Mouse (Mus musculus) adrenal gland, adult 8-10 months (tissue): Measurements from ENCODE around the gene Podn. TPM values are rescaled to one million over a fixed set of nuclear protein-coding genes. Genes with fewer than 3 reads are reported as not detected.

ENCODE experiments used
- DNase-seq: peaks from one replicate; pipeline ENCODE4 v3.0.0; 2022
- total RNA-seq, 4 experiments: library from RNA; stranded (reverse); gene quantifications; 2 replicates each; pipeline ENCODE4 v1.2.4; 2022

Podn gene
- total RNA-seq, 4 experiments from 2014 or later: 7.6 to 17.0 (median 11.0) TPM

DNA sequence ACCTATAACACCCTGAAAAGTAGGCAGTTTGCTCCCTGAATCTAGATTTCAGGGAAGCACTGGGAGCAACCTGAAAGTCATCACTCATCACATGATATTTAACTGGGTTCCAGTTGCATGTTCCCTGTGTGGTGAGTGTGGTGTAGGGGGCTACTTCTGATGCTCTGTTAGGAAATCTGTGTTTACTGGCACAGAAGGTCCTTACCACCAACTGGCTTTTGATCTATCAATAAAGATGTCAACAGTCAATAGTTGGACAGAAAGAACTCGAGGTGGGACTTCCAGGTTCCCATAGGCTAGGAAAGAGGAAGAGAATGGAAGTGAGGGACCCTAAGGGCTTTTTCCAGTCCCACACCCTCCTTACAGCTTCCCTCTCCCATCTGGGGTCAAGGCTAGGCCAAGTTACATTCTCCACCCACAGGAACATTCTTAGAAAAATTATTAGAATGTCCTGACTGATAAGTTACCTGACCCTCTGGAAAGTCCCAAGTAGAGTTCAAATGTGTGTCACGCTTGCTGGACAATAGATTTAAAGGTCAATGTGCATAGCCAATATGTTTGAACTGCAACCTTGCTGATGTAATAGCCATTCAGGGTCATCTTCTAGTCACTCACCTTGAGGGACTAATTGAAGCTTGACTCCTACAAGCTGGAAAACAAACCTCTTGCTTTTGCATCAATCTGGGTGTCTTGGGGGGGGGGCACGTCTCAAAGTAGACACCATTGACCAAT is 18.9 kb downstream of the Podn start:
- no peak for DNase-seq

DNA sequence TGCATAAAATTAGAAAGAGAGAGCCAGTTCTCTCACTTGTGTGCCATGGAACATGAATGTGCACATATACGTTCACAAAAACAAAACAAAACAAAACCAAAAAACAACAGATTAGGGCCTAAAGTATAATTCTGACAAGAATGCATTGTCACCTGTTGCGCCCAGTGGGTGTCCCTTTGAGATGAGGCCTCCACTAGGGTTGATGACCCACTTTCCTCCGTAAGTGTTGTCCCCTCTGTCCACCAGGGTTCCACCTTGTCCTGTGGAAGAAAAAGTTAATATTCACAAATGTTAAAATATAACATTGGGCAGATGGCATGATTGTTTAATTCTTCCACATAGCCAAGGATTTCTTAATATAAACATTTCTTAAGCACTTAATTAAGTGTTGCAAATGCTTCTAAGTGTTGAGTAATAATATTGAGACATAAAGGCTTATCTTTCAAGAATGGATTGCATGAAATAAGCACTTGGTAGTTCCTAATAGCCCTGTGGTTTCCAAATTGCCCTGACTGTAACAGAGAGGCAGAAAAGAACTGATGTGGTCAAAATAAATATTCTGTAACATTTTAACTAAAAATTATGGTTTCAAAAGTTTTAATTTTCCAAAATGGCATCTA is 21.9 kb downstream of the Podn start:
- no peak for DNase-seq

DNA sequence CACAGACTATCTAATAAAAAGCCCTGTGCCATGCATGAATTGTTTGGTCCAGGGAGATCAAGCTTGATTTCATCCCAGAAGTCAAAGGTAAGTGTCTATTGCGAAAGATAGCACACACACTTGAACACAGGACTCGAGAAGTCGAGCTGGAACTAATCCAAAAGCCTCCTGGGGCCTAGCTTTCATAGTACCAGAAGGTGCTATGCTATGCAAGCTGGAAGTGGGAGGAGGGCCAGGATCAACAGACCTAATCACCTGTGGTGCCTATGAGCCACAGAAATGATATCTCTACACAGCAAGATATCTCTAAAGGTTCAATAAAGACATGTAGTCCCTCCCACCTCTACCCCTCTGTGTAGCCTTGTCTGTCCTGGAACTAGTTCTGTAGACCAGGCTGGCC is 24.2 kb downstream of the Podn start:
- no peak for DNase-seq

DNA sequence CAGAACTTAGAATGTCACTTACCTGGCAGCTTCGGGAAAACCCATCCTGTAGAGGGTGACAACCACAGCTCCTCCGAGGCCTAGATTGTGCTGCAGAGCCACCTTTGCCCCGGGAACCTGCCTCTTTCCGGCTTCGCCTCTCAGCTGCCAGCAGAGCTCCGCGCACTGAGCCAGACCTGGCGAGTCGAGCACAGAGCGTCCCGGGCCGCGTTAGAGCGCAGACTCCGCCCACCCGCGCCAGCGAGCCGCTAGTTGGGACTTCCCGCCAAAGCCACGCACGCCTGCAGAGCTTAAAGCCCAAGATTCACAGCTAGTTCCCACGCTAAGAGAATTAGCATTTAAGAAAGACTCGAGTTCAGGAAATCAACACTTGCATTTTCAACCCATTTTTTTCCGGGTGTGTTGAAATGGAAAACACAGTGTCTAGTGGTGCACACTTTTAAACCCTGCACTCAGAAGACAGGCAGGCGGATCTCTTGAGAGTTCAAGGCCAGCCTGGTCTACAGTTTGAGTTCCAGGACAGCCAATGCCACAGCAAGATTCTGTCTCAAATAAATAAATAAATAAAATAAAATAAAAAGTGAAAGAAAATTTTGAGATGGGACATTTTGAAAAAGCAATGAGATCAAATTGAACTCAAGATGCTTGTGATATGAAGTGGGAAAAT is 24.9 kb downstream of the Podn start:
- peak; percentile 93 for DNase-seq

DNA sequence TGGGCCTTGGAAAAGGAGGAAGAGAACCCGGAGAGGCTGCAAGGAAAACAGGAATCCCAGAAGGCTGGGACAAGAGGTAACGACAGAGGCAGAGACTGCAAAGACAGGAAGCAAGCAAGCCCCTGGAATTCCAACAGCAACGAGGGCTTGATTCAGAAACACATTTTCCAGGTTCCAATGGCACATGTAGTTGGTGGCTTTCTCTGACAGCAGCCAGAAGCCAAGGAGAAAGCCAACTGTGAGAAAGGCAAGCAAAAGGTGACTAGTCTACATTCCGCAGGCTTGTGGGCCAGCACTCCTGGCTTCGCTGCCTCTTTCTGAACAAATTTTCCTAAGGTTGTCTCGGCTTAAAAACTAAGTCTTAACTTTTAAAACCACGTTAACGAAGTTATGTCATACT is 25.5 kb downstream of the Podn start:
- no peak for DNase-seq

DNA sequence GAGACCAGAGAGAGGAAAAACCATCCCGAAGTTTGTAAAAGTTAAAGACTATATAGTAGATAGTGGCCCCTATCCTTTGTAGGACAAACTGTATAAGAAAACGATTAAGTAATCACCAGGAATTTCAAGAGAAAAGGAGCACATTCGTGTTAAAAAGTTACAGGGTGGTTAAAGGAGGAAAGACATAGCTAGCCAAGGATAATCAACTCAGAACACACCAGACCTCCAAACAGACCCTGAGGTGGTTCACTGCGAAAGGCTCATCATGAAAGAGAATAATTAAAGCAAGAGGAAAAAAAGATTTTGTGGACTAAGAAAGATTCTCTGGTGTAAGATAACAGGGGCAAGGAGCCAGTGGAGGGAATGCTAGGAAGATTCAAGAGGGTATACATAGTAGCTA is 26.0 kb downstream of the Podn start:
- DNase-seq: no peak

DNA sequence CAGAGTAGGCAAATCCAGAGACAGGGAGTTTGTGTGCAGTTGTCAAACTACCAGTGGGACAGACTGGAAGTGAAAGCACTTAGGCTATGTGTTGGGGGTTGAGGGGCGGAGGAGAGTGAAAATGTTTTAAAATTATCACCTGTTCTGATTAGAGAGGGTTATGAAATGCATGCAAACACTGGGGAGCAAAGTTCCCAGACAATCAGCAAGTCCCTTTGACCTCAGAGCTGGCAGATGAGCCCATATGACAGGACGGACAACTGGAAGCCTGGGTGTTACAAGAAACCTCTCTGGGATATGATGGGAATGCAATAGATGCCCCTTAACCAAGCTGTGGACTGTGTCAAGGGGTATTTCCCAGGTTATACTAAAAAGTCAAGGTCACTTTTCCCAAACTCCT is 28.2 kb downstream of the Podn start:
- DNase-seq: no peak

DNA sequence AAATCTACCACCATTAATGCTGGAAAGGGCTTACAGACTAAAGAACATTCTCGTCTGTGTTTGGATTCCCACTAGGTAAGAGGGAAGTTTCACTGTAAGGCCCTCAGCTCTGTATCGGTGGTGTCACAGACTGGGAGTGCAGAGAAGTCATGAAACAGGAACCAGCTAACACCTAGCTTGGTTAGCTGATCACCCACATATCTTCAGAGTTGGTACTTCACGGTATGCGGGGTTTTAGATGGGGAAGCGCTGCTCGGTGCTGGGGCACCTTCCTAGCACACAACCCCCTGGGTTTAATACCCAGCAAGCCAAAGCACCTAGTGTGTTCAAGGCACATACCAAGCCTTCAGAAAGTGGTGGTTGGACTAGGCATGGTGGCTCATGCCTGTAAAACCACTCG is 29.0 kb downstream of the Podn start:
- DNase-seq: no peak

DNA sequence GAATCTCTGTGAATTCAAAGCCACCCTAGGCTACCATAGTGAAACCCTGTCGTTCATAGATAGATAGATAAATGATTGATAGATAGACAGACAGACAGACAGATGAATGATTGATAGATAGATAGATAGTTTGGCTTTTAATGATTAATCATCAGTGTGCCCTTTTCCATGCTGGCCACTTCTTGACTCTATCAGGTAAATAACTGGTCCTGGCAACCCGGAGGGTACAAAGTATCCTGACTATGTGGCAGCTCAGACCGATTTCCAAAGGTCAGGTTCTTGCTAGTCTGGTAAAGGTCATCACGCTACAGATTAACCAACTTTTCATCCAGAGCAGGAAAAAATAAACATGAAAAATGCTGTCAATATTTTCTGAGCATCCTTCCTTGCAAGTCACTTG is 29.7 kb downstream of the Podn start:
- DNase-seq: no peak

DNA sequence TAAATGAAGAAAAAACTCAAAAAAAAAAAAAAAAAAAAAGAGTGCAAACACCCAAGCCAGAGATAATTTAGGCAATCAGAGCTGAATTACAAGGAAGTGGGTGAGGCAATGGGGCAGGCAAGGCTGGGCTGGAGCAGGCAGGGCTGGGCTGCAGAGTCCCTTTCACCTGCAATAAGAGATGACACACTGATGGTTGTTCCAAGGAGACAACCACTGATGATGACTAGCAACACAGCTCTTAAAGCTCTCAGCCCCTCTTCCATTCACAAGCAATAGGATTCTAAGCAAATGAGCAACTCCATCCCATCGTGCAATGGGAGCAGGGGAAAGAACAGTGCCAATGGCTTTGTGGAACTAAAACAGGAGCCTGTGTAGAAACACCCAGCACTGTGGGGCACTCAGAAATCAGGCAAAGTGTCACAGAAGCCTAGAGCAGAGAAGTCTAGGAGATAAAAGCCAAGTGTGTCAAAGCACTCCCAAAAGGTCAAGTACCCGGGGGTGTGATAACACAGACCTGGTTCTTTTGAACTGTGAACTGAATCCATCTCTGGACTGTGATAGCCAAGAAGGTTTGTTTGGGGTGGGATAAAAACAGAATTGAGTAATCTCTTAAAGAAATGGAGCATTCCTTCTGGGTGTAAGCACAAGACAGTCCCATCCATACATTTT is 30.9 kb downstream of the Podn start:
- DNase-seq: no peak

DNA sequence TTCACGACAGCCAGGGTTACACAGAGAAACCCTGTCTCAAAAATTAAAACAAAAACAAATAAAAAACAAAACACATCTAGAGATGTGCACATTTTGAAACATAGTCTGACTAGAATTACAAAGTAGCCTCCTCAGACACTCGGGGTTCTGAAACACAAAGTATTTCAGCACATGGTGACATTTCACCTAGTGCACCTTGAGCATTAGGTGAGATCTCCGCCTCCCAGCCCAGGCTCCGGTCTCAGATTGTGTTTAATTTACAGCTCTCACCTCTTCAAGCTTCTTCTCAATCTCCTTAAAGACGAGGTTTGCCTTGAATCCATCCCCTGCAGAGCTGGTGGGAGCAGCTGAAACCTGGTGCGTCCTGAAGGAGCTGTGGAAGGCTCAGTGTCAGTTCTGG is 32.6 kb downstream of the Podn start:
- no peak for DNase-seq

DNA sequence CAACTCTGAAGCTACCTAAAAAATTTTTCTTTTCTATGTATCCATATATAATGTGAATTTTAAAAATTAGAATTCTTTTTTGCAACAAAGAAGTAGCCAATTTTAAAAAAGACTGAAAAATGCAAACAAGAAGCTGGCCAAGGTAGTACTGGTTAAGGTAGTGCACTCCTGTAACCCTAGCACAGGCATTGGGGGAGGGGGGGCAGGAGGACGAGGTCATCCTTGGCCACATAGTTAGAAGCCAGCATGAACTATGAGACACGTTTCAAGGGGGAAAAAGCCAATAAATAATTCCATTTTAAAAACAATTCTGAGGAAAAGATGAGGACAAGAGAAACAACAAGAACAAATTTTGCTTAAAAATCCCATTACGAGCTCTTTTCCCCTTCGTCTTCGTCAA is 33.7 kb downstream of the Podn start:
- DNase-seq: no peak

DNA sequence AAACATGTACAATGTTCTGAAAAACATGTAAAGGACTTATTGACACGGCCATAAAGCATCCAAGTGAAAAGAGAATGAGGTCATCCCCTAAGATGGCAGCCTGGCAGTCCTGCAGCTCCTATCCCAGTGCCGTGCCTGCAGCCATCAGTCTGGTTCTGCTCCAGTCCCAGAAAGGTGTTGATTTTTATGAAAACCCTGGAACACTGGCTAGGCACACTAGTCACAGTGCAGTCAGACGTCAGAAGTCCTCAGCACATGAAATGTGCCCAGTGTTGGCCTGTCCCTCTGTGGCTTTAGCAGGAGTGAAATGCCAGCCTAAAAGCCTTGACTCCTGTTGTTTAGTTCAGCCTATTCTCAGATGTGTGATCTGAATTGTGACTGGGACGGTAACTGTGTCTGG is 35.5 kb downstream of the Podn start:
- no peak for DNase-seq

DNA sequence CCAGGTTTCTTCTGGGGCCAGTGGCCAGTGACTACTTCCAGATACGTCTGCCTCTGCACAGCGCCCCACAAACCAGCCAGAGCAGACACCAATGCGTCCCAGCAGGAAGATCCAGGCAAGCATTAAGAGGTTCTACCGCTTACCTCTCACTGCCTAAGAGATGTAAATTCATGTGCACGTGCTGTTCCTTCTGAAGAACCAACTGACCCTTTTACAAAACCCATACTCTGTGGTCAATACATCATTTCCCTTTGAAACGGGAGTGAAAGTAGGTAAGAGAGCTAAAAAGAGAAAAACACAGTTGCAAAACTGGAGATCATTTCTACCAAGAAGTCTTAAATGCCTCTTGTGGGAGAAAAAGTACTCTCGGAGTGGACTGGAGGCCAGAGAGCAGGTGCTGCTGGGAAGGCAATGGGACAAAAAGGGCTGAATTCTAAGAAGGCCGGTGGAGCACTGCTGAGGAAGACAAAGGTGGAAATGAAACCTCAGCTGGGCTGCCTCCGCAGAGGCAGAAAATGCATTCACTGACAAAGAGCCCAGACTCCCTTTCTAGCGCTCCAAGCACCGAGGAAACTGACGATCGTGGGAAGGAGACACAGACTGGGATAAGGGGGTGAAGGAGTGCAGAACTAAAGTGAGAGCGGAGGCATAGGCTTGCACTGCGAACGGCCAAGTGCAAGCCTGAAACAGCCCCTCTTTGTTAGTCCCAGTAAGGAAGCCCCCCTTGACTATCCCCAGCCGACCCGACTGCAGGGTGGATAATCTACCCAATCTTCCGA is 36.5 kb downstream of the Podn start:
- no peak for DNase-seq

DNA sequence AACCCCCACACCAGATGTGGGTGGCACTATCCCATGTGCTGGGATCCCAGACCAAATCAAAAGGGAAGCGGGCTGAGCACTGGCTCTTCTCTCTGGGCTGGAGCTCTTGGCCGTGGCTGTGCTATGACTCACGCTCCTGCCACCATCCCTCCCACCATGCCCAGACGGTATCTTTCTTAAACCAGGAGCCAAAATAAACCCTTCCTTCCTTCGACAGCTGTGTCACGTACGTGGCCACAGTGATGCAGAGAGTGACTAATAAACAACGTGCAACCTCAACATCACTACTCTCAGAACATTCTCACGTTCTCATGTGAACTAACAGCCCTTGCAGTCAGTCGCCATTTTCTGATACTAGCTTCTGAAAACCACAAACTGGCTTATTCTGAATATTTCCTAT is 38.1 kb downstream of the Podn start:
- DNase-seq: peak; percentile 47

DNA sequence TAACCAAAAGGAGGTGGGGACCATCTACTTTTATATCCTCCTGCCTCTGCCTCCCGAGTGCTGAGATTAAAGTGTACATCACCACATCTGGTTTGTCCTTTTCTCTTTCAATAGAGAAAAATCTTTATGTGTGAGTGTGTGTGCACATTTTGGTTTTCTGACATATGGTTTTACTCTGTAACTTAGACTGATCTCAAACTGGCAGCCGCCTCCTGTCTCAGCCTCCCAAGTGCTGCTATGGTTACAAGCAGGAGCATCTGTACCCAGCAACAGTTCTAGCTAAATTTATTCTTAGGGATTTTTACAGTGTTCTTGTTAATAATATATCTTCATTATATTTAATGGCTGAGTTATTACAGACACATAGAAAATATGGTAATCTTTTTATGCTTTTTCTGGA is 39.0 kb downstream of the Podn start:
- DNase-seq: no peak

DNA sequence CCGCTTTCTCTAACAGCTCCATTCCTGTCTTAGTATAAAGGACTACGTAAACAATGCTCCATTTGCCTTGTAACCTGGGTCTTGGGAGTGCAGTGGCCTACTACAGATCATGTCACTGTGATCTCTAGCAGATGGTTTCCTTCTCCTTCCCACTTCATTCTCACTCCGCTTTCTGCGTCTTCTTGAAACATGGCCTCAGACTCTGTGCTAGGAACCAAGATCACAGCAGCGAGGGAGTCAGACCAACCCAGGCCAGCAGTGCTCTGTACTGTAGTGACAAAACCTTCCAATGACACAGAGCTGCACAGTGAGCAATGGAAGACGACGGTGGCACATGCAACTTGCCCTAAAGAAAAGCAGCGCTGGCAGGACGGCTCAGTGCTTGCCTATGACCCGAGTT is 40.4 kb downstream of the Podn start:
- no peak for DNase-seq

DNA sequence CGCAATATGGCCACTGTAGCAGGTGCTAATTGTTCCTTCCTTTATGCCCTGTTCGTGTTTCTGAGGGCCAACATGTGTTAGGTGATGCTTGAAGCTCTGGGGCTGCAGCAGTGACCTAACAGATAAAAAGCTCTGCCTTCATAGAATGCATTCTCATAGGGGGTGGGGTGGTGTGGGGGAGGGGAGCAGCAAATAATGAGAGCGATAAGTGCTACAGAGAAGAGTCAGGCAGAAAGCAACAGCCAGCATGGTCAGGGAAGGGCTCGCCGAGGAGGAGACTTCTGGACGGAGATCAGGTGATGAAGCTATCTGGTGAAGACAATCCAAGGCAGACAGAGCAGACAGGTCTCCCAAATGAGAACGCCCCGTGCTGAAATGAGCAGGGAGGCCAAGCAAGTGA is 43.6 kb downstream of the Podn start:
- DNase-seq: no peak

DNA sequence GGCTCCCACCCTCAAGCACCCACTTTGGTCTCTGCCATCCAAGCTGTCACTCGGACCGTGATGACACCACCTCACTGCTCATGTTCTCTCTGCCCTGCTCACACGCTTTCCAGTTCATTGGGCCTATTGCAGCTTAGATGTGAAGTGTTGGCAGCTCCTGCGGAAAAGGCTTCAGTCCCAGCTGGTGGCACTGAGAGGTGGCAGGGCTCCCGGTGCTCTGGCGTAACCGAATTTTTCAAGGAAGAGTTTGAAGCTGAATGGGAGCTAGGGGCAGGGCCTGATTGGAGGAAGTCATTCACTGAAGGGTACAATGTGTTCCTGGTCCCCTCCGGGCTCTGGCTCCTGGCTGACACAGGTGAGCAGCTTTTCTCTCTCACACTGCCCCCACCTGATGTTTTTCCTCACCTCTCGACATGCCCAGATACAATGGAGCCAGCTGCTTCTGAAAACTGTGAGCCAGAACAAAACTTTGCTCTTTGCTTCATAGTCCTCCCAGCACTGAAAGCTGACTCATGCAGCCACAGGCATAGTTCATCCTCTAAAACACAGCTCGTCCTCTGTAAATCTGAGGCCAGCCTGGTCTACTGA is 44.5 kb downstream of the Podn start:
- no peak for DNase-seq

DNA sequence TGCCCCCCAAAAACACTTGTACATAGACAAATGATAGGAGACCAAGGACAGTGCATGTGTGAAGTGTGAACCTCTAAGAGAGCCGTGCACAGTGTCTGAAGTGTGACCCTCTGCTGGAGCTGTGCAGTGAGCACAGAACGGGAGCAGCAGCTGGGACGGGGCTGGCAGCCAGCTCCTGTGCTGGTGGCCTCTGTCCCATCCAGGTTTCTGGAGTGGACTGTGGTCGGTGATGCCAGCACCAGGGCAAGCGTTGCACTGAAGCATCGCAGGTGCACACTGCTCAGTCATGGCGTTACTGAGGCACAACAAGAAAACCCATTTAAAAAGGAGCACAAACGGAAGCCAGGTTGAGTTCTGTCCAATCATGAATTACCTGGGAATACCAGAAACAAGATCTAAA is 50.1 kb downstream of the Podn start:
- no peak for DNase-seq

DNA sequence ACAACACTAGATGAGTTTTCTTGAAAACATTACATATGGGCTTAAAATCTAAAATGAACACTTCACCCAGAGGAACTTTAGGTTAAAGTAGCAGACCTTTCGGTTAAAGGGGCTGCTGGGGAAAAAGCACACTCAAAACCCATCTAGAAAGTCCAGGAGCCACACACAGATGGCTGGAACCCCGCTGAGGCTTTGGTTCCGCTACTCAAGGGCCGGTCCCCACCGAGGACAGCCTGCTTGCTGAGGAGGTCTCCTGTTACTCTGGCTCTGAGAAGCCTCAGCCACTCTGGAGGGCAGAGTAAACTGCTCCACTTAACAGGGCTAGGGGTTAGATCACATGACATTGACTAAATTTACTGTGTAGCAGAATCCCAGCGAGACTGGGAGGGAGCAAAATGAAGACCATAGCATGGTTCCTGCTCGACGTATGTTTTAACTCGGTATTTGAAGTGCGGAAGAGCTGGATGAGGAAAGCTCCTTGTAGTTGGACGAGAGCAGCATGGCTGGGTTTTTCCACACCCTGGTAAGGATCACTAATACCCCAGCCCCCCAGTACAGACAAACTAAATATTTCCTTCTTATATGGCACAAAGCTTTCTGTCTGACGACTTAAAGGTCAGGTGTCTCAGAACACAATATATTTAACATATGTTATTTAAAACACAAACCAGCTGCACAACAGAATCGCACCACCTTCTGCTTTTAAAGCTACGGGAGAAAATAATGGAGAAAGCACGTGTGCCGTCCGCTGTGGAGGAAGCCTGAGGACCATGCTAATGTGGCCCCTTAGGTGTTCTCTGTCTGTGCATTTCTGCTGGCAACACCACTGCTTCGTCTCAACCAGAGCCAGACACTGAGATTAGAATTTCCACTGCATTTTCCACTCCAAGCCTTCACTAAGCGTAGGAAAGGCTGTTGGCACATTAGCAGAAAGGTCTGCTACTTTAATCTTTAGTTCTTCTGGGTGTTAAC is 50.8 kb downstream of the Podn start:
- no peak for DNase-seq
